Mouse (Mus musculus) forebrain, embryonic 13.5 days (tissue): ENCODE data around the gene Grk5. TPM values are rescaled to one million over a fixed set of nuclear protein-coding genes. Genes with fewer than 3 reads are reported as not detected.
"Not testable (repeated sequence)": the region's sequence is repeated elsewhere in the genome, so short reads cannot be mapped to it uniquely, and the experiment has no call there.

Experiments
- ATAC-seq: fragments of 200-750 bp; cut with Nextera tagmentation; 2 replicates; pipeline ENCODE4 v1.8.0; 2017
- H3K27ac ChIP-seq: fragments of 300-500 bp; sonication (generic); 2 replicates; pipeline ENCODE4 v1.5.1; 2015; ENCODE audit warnings: inconsistent platforms, mild to moderate bottlenecking, moderate library complexity
- H3K27me3 ChIP-seq: fragments of 300-500 bp; sonication (generic); 2 replicates; pipeline ENCODE4 v1.6.1; 2015; ENCODE audit warnings: mild to moderate bottlenecking, inconsistent platforms
- H3K36me3 ChIP-seq: fragments of 300-500 bp; sonication (generic); 2 replicates; pipeline ENCODE4 v1.6.1; 2015; ENCODE audit warnings: mild to moderate bottlenecking, inconsistent platforms; ENCODE audit not compliant: poor library complexity, severe bottlenecking
- H3K4me1 ChIP-seq: fragments of 300-500 bp; sonication (generic); 2 replicates; pipeline ENCODE4 v1.6.1; 2015; ENCODE audit warnings: inconsistent platforms
- H3K4me2 ChIP-seq: fragments of 300-500 bp; sonication (generic); 2 replicates; pipeline ENCODE4 v1.6.1; 2015; ENCODE audit warnings: inconsistent platforms, mild to moderate bottlenecking, moderate library complexity
- H3K4me3 ChIP-seq: fragments of 300-500 bp; sonication (generic); 2 replicates; pipeline ENCODE4 v1.5.1; 2015; ENCODE audit warnings: mild to moderate bottlenecking, inconsistent platforms
- H3K9ac ChIP-seq: fragments of 300-500 bp; sonication (generic); 2 replicates; pipeline ENCODE4 v1.6.1; 2015; ENCODE audit warnings: mild to moderate bottlenecking, inconsistent platforms
- H3K9me3 ChIP-seq: fragments of 300-500 bp; sonication (generic); replicated peaks from 2 replicates; pipeline ENCODE4 v1.6.1; 2016; ENCODE audit warnings: inconsistent platforms
- WGBS: fragments of 180-500 bp; shearing (Covaris S2); methylation state at CpG from one replicate; pipeline ENCODE4 v1.1.7; 2015; 5-methylcytosine and 5-hydroxymethylcytosine counted together
- polyA plus RNA-seq: library from polyadenylated mRNA; unstranded; fragments of >200 nt; fragmentation: Nextera tagmentation; extraction: Ambion mirVana; gene quantifications from 2 replicates; pipeline ENCODE4 v1.2.1, GENCODE M21; 2015

Gene Grk5
- polyA plus RNA-seq, 1 experiment from 2014 or later: 1.8 TPM

DNA sequence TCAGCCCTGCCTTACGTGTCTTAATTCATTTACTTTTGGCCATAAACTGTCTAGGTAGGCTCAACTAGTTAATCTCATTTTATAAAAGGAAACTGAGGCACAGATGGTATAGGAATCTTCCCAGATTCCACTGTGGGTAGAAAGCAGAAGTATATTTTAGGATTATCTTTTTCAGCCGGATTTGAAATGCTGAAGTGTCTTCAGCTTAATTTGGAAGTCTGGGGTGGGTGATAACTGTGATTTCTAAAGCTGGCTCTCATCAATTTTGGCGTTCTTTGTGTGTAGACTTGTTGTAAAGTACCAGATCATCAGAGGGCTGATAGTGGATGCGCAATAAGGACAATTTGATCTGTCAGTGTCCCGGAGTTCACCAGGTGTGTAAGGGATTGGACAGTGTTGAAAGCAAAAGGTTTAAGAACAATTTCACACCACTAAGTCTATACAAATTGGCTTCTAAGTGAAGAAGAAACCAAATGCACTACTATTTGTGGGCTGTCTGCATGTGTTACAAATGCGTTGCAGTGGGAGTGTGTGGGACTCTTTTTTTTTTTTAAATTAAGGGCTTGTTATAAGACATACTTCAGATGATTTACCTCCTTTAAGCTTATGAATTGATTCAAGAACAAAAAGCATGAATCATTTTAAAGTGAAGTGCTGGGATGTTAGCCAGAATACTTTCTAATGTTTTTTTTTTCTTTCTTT lies 27.5 kb downstream of the Grk5 start:
- no peaks in the 10 kb centered on the region for H3K36me3 ChIP-seq
- no peak overlapping the region for H3K4me2 ChIP-seq
- H3K4me3 ChIP-seq: no peak overlapping the region
- no peak for ATAC-seq
- no peaks in the 10 kb centered on the region for H3K9me3 ChIP-seq
- no peaks in the 10 kb centered on the region for H3K27me3 ChIP-seq
- no peak overlapping the region for H3K9ac ChIP-seq
- H3K4me1 ChIP-seq: no peaks in the 10 kb centered on the region
- 87% methylated on average over 6 of the region's 6 CpGs for WGBS
- H3K27ac ChIP-seq: no peak overlapping the region

- H3K4me2 ChIP-seq, H3K4me3 ChIP-seq, H3K27me3 ChIP-seq, H3K4me1 ChIP-seq, H3K9ac ChIP-seq, H3K9me3 ChIP-seq, H3K27ac ChIP-seq, H3K36me3 ChIP-seq, ATAC-seq: not testable (repeated sequence)
Observed at GRCm38 (mm10) chr19:60924534-60924933, 35.0 kb downstream of the Grk5 start.

- Histone ChIP-seq H3K4me1 (no peaks in the 10 kb centered on the region), H3K27ac (no peak overlapping the region), H3K9ac (no peak overlapping the region), H3K36me3 (no peaks in the 10 kb centered on the region), H3K9me3 (no peaks in the 10 kb centered on the region), H3K27me3 (no peaks in the 10 kb centered on the region), H3K4me2 (no peak overlapping the region), H3K4me3 (no peak overlapping the region)
- no peak for ATAC-seq
Observed at GRCm38 (mm10) chr19:60935001-60935400, 45.5 kb downstream of the Grk5 start.

- H3K36me3 ChIP-seq: no peaks in the 10 kb centered on the region
- no peak overlapping the region for H3K27ac ChIP-seq
- H3K4me3 ChIP-seq: no peak overlapping the region
- no peaks in the 10 kb centered on the region for H3K4me1 ChIP-seq
- no peaks in the 10 kb centered on the region for H3K27me3 ChIP-seq
- 83% methylated on average over 1 of the region's 1 CpGs for WGBS
- no peak overlapping the region for H3K4me2 ChIP-seq
- no peak overlapping the region for H3K9ac ChIP-seq
- no peak for ATAC-seq
- H3K9me3 ChIP-seq: no peaks in the 10 kb centered on the region
Observed at GRCm38 (mm10) chr19:60939954-60940379, 50.4 kb downstream of the Grk5 start.

DNA sequence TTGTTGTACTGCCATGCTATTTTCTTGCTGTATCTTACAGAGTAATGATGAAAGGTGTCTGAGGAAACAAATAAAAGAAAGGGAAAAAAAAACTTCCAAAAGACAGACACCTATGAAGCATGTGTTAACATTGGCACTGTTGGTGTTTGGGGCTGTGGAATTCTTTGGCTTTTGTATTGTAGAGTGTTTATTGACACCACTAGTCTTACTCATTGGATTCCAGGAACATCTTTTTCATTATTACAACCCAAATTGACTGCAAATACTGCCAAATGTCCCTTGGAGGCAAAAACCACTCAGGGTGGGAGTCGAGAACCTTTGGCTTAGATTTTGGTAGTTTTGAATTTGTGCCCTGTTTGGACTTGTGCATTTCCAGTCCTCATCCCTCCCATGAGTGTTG lies 51.3 kb downstream of the Grk5 start:
- H3K4me1 ChIP-seq: no peaks in the 10 kb centered on the region

GRCm38 (mm10) chr19:60945801-60946311 lies 56.3 kb downstream of the Grk5 start:
- Histone ChIP-seq H3K4me2 (no peak overlapping the region), H3K36me3 (no peaks in the 10 kb centered on the region), H3K27me3 (no peaks in the 10 kb centered on the region), H3K9me3 (no peaks in the 10 kb centered on the region), H3K4me3 (no peak overlapping the region), H3K9ac (no peak overlapping the region), H3K27ac (no peak overlapping the region; the same call in 1 of the 2 replicates), H3K4me1 (no peaks in the 10 kb centered on the region)
- no peak for ATAC-seq
- 55% methylated on average over 3 of the region's 3 CpGs for WGBS

More for the DNA sequence above, 51.3 kb downstream of the Grk5 start:
- Histone ChIP-seq H3K4me2 (no peak overlapping the region), H3K9ac (no peak overlapping the region), H3K9me3 (no peaks in the 10 kb centered on the region), H3K36me3 (no peaks in the 10 kb centered on the region), H3K27ac (no peak overlapping the region), H3K4me3 (no peak overlapping the region), H3K27me3 (no peaks in the 10 kb centered on the region)
- WGBS: 92% methylated on average over 1 of the region's 1 CpGs
- no peak for ATAC-seq

- Histone ChIP-seq H3K36me3 (no peaks in the 10 kb centered on the region), H3K27me3 (no peaks in the 10 kb centered on the region), H3K4me3 (no peak overlapping the region), H3K4me2 (no peak overlapping the region), H3K27ac (no peak overlapping the region), H3K9me3 (no peaks in the 10 kb centered on the region), H3K9ac (no peak overlapping the region), H3K4me1 (no peaks in the 10 kb centered on the region)
- no peak for ATAC-seq
- WGBS: 52% methylated on average over 2 of the region's 2 CpGs
Observed at GRCm38 (mm10) chr19:60946656-60947055, 57.1 kb downstream of the Grk5 start.

DNA sequence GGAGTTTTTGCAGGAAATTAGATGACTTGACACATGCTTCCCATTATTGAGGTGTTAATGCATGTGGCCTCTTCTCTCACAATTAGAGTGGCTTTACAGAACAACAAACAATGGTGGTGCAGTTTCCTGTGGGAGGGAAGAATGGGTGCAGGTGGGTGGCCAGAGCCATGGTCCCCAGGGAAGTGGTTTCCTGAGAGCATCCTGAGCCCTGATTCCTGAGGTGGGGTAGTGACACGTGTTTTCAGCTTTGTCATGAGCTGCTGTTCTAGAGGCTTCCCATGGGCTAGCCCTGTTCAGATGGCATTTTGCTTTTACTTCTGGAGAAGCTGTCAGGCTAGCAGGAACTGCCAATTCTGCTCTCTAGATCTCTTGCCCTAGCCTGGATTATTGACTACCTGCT lies 59.4 kb downstream of the Grk5 start:
- 8% methylated on average over 1 of the region's 1 CpGs for WGBS
- no peak overlapping the region for H3K27ac ChIP-seq
- H3K9me3 ChIP-seq: no peaks in the 10 kb centered on the region
- H3K27me3 ChIP-seq: no peaks in the 10 kb centered on the region
- H3K4me2 ChIP-seq: no peak overlapping the region
- no peak for ATAC-seq
- no peak overlapping the region for H3K9ac ChIP-seq
- no peaks in the 10 kb centered on the region for H3K36me3 ChIP-seq
- no peak overlapping the region for H3K4me3 ChIP-seq
- H3K4me1 ChIP-seq: no peaks in the 10 kb centered on the region

- ATAC-seq: no peak
- Histone ChIP-seq H3K36me3 (no peaks in the 10 kb centered on the region), H3K27me3 (no peaks in the 10 kb centered on the region), H3K27ac (no peak overlapping the region), H3K4me2 (no peak overlapping the region), H3K9me3 (no peaks in the 10 kb centered on the region), H3K9ac (no peak overlapping the region), H3K4me1 (no peaks in the 10 kb centered on the region), H3K4me3 (no peak overlapping the region)
- WGBS: 87% methylated on average over 7 of the region's 7 CpGs
Observed at GRCm38 (mm10) chr19:60950056-60950869, 60.7 kb downstream of the Grk5 start.

DNA sequence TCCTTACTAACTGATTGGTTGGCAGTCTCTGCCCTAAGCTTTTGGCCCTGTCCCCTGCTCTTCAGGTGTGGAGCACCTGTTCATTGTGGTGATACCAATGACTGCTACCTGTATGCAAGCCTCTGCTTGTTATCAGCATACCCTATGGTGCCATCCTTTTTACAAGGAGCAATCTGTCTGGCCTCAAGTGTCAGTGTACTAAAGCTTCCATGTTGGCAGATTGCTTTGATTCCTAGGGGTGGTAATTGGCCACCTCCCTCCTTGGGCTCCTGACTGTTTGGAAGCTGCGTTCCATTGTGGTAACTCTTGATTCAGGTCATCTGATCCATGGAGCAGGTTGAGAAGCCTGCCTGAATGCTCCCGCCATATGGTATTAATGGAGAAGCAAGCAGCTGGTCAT lies 65.6 kb downstream of the Grk5 start:
- 81% methylated on average over 2 of the region's 2 CpGs for WGBS
- H3K36me3 ChIP-seq: no peaks in the 10 kb centered on the region
- ATAC-seq: no peak
- no peak overlapping the region for H3K4me3 ChIP-seq
- no peaks in the 10 kb centered on the region for H3K27me3 ChIP-seq
- H3K4me2 ChIP-seq: no peak overlapping the region
- H3K4me1 ChIP-seq: no peaks in the 10 kb centered on the region
- H3K27ac ChIP-seq: no peak overlapping the region
- H3K9ac ChIP-seq: no peak overlapping the region
- no peaks in the 10 kb centered on the region for H3K9me3 ChIP-seq

GRCm38 (mm10) chr19:60955712-60956111 lies 66.2 kb downstream of the Grk5 start:
- WGBS: 87% methylated on average over 1 of the region's 1 CpGs
- Histone ChIP-seq H3K36me3 (no peaks in the 10 kb centered on the region), H3K27me3 (no peaks in the 10 kb centered on the region), H3K9ac (no peak overlapping the region), H3K27ac (no peak overlapping the region), H3K4me1 (no peaks in the 10 kb centered on the region), H3K4me3 (no peak overlapping the region), H3K4me2 (no peak overlapping the region), H3K9me3 (no peaks in the 10 kb centered on the region)
- no peak for ATAC-seq

DNA sequence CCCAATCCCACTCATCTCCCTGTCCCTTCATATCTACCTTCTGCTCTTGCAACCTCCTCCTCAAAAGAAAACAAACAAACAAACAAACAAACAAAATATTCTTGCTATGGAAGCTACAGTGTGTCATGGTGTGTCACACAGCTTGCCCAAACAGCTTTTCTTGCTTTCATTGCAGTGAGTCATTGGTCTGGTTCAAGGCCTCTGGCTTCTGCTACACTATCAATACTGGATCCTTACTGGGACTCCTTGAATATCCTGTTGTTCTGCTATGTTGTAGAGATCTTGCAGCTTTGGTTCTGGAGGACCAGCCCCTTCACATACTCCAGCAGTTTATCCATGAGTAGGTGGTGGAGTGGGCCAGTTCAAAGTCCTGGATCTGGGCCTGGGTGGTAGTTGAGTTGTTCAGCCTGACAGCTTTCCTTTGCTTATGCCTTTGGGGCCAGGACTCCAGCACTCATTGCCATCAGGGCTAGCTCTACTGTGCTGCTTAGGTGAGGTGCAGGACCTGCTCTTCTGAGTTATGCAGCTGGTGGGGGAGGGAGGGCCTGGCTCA lies 66.7 kb downstream of the Grk5 start:
- Histone ChIP-seq H3K27me3 (no peaks in the 10 kb centered on the region), H3K4me3 (no peak overlapping the region), H3K27ac (no peak overlapping the region), H3K36me3 (no peaks in the 10 kb centered on the region), H3K9me3 (no peaks in the 10 kb centered on the region), H3K9ac (no peak overlapping the region), H3K4me1 (no peaks in the 10 kb centered on the region), H3K4me2 (no peak overlapping the region)
- no peak for ATAC-seq
